Mouse (Mus musculus): ENCODE results near the gene Tenm4. TPM values are rescaled to one million over a fixed set of nuclear protein-coding genes. Genes with fewer than 3 reads are reported as not detected.

Tenm4 gene
- polyA plus RNA-seq, 1 experiment from 2014 or later: 49.7 TPM

DNA sequence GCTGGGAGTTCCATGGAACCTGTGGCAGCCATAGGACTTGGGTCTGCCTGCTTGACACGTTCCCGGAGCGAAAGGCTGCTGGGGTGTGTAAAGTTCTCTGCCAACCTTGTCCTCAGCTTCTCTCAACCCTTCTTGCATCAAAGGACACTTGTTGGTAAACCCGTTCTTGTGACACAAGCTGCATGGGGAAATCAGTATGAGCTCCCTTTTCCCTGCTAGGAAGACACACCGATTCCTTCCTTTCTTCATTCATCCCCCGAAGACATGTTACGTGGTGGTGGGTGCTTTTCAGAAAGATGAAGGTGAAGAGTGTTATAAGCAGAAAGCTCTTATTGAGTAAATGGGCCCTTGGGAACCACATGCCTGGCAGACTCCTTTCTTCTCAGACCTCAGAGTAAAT is 478.1 kb downstream of the Tenm4 start:
- no peak overlapping the region for H3K9ac ChIP-seq (replicated peaks)
- no peaks in the 10 kb centered on the region for H3K36me3 ChIP-seq
- H3K4me3 ChIP-seq (replicated peaks): no peak overlapping the region
- H3K27me3 ChIP-seq (replicated peaks): 0 out of 2 replicates have a peak, but pooled peaks cover 4% of the 10 kb centered on the region
- H3K27ac ChIP-seq (replicated peaks): no peak overlapping the region
- peaks cover 49% of the 10 kb centered on the region for H3K4me1 ChIP-seq
- H3K4me2 ChIP-seq: no peak overlapping the region
- 88% methylated on average over 7 of the region's 7 CpGs for WGBS
- H3K9me3 ChIP-seq (replicated peaks): no peaks in the 10 kb centered on the region
- no peak for ATAC-seq (ENCODE audit: low FRiP score)

DNA sequence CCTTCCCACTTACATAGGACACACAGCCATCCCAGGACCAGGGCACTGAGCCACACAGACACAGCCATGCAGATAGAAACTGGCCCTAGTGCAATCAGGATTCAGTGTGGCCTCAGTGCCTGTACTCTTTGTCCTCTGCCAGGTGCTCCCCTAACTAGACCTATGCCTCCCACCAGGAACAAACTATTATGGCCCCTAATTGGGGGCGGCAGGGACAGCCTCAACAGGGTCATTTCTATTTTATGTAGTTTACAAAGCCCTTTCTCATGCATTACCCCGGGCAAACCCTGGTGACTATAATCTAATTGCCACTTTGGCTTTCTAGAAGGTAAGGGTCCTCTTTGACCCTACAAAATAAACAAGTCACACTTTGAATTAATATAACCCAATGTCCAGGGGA is 479.4 kb downstream of the Tenm4 start:
- 13% methylated on average over 2 of the region's 2 CpGs for WGBS
- no peak for ATAC-seq (ENCODE audit: low FRiP score)
- Histone ChIP-seq H3K9ac (replicated peaks) (no peak overlapping the region), H3K27me3 (replicated peaks) (0 out of 2 replicates have a peak, but pooled peaks cover 4% of the 10 kb centered on the region), H3K9me3 (replicated peaks) (no peaks in the 10 kb centered on the region), H3K4me3 (replicated peaks) (no peak overlapping the region), H3K4me2 (no peak overlapping the region), H3K4me1 (peaks cover 46% of the 10 kb centered on the region), H3K27ac (replicated peaks) (no peak overlapping the region), H3K36me3 (no peaks in the 10 kb centered on the region)

DNA sequence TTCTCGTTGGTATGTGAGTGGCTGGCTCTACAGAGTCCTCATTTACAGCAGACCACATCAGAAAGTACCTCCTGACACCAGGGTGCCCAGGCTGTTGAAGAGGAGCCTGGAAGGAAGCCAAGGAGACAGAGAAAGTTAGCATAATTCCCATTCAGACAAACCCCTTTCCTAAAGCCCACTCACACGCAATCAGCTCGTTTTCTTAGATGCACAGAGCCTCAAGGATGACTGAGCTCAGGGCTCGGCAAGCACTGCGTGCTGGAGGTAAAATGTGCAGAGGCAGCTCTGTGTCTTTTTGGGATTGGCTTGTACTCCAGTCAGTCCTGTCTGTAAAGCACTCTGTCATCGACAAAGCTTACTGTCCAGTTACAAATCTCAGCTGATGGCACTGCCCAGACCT is 480.0 kb downstream of the Tenm4 start:
- WGBS: 15% methylated on average over 6 of the region's 6 CpGs
- no peaks in the 10 kb centered on the region for H3K27me3 ChIP-seq (replicated peaks)
- no peak overlapping the region for H3K27ac ChIP-seq (replicated peaks)
- no peak for ATAC-seq (ENCODE audit: low FRiP score)
- H3K4me1 ChIP-seq: peaks cover 46% of the 10 kb centered on the region
- no peak overlapping the region for H3K4me3 ChIP-seq (replicated peaks)
- no peaks in the 10 kb centered on the region for H3K9me3 ChIP-seq (replicated peaks)
- H3K36me3 ChIP-seq: no peaks in the 10 kb centered on the region
- H3K4me2 ChIP-seq: no peak overlapping the region
- no peak overlapping the region for H3K9ac ChIP-seq (replicated peaks)

DNA sequence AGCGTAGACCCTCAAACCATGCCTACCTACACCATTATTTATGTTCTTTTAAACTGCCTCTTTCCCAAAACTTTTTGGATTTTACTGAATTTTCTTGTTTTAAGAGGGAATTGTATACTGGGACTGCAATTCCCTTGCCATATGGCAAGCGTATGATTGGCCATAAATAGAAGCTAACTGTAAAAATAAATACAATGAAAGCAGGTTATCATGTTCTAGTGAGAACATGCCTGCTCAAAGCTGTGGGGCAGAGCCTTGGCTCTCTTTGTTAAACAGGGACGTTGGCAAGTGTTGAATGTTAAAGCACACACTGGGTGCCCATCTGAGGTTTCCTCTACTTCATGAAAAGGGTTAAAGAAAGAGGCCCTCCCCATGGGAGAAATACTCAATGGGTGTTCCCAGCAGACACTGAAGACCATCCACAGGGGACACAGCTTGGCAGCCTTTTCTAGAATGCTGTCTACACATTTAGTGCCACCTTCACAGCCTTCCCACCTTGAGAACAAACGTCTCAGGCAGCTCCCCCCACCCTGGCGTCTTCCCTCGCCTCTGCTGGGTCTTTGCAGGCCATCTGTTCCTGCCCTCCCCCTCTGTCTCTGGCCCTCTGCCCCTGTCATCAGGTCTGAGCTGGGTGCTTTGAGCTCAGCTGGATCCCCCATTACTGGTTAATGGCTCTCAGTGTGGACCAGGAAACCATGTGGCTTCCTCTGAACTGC is 480.7 kb downstream of the Tenm4 start:
- H3K9me3 ChIP-seq (replicated peaks): no peaks in the 10 kb centered on the region
- peaks cover 46% of the 10 kb centered on the region for H3K4me1 ChIP-seq
- no peak overlapping the region for H3K4me2 ChIP-seq
- no peaks in the 10 kb centered on the region for H3K27me3 ChIP-seq (replicated peaks)
- H3K27ac ChIP-seq (replicated peaks): no peak overlapping the region
- WGBS: 21% methylated on average over 6 of the region's 6 CpGs
- H3K36me3 ChIP-seq: no peaks in the 10 kb centered on the region
- peak; percentile 72; the same call in 1 of the 2 replicates for ATAC-seq (ENCODE audit: low FRiP score)
- no peak overlapping the region for H3K9ac ChIP-seq (replicated peaks)
- no peak overlapping the region for H3K4me3 ChIP-seq (replicated peaks)

DNA sequence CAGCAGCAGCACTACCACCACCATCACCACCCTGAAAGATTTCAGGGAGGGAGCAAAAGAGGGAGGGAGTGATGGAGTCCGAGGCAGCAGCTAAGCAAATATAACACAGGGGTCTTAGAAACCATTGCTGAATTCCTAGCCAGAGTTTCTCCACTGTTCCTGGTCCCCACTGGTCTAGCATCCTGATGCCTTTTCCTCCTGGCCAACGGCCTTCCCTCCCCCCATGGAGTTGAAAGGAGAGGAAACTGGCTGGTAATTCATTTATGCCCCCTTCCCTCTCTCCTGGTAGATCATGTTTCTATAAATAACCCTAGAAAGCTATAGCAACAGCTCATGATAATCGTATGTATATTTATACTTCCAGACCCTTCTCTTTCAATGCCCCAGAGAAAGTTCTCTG is 481.8 kb downstream of the Tenm4 start:
- 0 out of 2 replicates have a peak overlapping the region, but pooled peaks have one; percentile 18 for H3K27ac ChIP-seq (replicated peaks)
- WGBS: 17% methylated on average over 3 of the region's 3 CpGs

DNA sequence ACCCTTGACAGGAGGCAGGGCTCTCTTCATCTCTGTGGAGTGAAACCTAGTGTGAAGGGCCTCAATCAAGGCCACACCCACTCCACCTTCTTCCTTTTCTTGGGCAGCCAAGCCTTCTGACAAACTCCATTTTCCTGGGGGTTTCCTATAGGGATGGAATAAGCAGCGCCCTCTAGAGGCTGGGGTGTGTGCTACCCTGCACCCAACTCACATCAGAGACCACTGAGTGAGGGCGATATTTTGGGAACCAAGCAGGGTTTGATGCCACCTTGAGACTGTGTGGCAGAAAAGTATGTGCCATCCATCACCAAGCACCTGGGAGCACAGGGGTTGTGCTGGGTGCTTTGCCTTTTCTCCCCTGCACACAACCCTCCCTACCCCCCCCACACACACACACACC is 483.2 kb downstream of the Tenm4 start:
- Histone ChIP-seq H3K27ac (replicated peaks) (no peak overlapping the region), H3K9ac (replicated peaks) (no peak overlapping the region), H3K36me3 (no peaks in the 10 kb centered on the region), H3K4me2 (no peak overlapping the region), H3K4me3 (replicated peaks) (no peak overlapping the region), H3K9me3 (replicated peaks) (no peaks in the 10 kb centered on the region), H3K27me3 (replicated peaks) (no peaks in the 10 kb centered on the region), H3K4me1 (peaks cover 43% of the 10 kb centered on the region)
- no peak for ATAC-seq (ENCODE audit: low FRiP score)
- WGBS: 52% methylated on average over 2 of the region's 2 CpGs

More for the DNA sequence above, 481.8 kb downstream of the Tenm4 start:
- no peak overlapping the region for H3K4me3 ChIP-seq (replicated peaks)
- no peaks in the 10 kb centered on the region for H3K36me3 ChIP-seq
- no peaks in the 10 kb centered on the region for H3K27me3 ChIP-seq (replicated peaks)
- peaks cover 47% of the 10 kb centered on the region for H3K4me1 ChIP-seq
- 0 out of 2 replicates have a peak, but pooled peaks have one; percentile 3 for ATAC-seq (ENCODE audit: low FRiP score)
- no peak overlapping the region for H3K9ac ChIP-seq (replicated peaks)
- H3K4me2 ChIP-seq: no peak overlapping the region
- H3K9me3 ChIP-seq (replicated peaks): no peaks in the 10 kb centered on the region

DNA sequence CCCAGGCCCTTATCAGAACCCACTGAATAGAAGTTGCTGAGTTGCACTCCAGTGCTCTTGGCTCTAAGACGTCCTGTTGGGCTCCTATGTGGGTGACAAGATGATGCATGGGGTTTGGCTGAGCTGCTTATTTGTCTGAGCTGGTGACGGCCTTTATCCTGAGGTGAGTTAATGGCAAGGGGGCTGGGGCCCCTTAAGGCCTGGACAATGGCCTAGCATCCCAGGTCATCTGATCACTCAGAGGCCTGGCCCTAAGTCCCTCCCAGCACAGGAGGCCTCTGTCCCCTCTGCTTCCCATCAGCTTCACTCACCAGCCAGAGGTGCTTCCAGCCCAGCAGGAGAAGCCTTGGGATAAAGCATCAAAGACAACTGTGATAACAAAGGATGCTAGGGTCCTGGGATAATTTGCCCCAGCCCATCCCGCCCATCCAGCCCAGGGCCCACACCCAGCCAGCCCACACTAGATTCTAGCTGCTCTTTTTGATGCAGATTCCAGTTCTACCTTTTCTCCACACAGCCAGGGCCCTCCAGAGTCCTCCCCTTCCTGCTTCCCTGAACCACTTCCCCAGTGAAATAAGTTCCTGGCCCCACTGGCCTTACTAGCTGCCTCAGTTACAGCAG is 484.2 kb downstream of the Tenm4 start:
- Histone ChIP-seq H3K27me3 (replicated peaks) (no peaks in the 10 kb centered on the region), H3K36me3 (no peaks in the 10 kb centered on the region), H3K4me3 (replicated peaks) (no peak overlapping the region), H3K9ac (replicated peaks) (no peak overlapping the region), H3K9me3 (replicated peaks) (no peaks in the 10 kb centered on the region), H3K4me1 (peaks cover 42% of the 10 kb centered on the region), H3K27ac (replicated peaks) (no peak overlapping the region), H3K4me2 (no peak overlapping the region)
- 43% methylated on average over 3 of the region's 3 CpGs for WGBS
- ATAC-seq (ENCODE audit: low FRiP score): no peak

DNA sequence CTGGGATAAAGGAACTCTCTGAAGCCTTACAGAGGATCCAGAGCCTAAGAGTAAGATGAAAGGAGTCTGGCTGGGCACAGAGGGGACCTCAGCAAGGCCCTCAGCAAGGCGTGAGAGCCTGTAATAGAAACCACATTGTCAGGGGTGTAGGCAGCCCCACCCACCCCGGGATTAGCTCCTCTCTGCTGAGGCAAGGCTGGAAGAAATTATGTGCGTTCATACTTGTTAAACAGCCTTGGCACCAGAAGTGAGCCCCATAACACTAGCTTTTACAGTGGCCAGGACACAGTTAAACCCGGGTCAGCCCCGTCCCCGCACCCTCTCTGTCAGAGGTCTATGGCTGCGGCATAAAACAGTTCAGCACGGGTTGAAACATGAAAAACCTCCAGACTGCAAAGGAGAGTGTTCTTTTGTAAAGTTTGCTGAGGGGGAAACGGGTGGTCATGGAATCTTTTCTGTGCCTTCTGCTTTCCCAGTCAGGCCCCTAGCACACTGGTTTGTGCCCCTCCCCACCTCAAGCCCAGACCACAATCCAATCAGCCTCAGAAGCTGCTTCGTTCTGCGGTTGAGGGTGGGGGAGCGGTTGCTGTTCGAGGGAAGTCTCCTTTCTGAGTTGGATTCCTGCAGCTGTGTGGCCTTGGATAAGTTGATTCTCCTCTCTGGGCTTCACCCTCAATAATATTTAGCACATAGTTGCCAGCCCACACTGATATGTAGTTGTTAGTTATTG is 486.2 kb downstream of the Tenm4 start:
- H3K36me3 ChIP-seq: no peaks in the 10 kb centered on the region
- no peak overlapping the region for H3K4me3 ChIP-seq (replicated peaks)
- no peak overlapping the region for H3K9ac ChIP-seq (replicated peaks)
- WGBS: 12% methylated on average over 13 of the region's 13 CpGs
- H3K4me1 ChIP-seq: peaks cover 35% of the 10 kb centered on the region
- H3K9me3 ChIP-seq (replicated peaks): no peaks in the 10 kb centered on the region
- ATAC-seq (ENCODE audit: low FRiP score): no peak
- H3K27ac ChIP-seq (replicated peaks): no peak overlapping the region
- no peaks in the 10 kb centered on the region for H3K27me3 ChIP-seq (replicated peaks)
- H3K4me2 ChIP-seq: no peak overlapping the region; the same call in 1 of the 2 replicates

DNA sequence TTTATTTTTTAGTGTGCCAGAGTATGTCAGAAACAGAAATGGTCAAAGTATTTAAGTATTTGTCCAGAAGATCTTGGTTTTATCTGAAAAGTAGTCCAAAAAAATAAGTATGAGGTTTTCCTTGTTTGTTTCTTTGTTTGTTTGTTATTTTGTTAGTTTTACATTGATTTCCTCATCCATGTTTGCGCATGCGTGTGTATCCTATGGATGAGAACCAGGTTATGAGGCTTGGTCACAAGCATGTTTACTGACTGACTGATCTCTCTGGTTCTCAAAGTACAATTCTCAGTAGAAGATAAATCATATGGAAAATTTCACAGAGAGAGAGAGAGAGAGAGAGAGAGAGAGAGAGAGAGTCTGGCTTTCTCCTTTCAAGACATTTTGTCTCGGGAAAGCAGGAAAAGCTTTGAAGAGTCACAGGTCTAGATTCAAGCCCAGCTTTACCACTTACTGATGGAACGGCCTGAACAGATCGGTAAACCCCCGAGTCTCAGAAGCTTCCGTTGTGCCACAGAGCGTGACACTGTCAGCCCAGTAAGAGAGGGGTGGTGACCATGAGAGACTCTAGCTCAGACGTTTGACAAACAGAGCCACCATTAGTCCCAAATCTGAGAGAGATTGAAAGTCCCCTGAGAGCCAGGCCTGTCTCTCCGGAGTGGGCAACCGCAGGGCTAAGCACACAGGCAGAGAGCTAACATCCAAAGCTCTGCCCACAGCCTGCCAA is 487.0 kb downstream of the Tenm4 start:
- Histone ChIP-seq H3K36me3 (no peaks in the 10 kb centered on the region), H3K9ac (replicated peaks) (no peak overlapping the region), H3K27ac (replicated peaks) (no peak overlapping the region), H3K9me3 (replicated peaks) (no peaks in the 10 kb centered on the region), H3K4me3 (replicated peaks) (no peak overlapping the region), H3K4me2 (no peak overlapping the region), H3K4me1 (peaks cover 30% of the 10 kb centered on the region), H3K27me3 (replicated peaks) (no peaks in the 10 kb centered on the region)
- 70% methylated on average over 11 of the region's 11 CpGs for WGBS
- no peak for ATAC-seq (ENCODE audit: low FRiP score)

DNA sequence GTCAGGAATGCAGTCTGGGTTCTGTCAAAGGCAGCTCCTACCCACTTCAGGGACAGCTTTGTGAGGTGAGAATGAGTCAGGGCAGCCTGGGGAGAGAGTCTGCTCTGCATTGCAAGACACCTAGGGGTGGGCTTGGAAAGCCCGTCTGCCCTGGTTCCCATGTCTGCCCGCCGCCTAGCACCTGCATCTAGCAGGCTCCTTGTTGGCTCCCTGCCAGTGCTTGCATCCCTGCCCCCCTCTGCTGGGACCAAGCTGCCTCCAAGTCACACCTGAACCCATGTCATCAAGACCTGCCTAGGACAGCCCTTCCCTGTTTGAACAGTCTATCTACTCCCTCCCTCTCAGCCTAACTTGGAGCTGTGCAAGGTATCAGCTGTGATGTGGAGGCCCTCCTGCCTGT is 489.9 kb downstream of the Tenm4 start:
- Histone ChIP-seq H3K4me1 (peaks cover 26% of the 10 kb centered on the region), H3K27me3 (replicated peaks) (no peaks in the 10 kb centered on the region), H3K9ac (replicated peaks) (no peak overlapping the region), H3K9me3 (replicated peaks) (no peaks in the 10 kb centered on the region), H3K36me3 (no peaks in the 10 kb centered on the region), H3K27ac (replicated peaks) (no peak overlapping the region), H3K4me2 (no peak overlapping the region), H3K4me3 (replicated peaks) (no peak overlapping the region)
- WGBS: 63% methylated on average over 3 of the region's 3 CpGs
- 0 out of 2 replicates have a peak, but pooled peaks have one; percentile 11 for ATAC-seq (ENCODE audit: low FRiP score)

DNA sequence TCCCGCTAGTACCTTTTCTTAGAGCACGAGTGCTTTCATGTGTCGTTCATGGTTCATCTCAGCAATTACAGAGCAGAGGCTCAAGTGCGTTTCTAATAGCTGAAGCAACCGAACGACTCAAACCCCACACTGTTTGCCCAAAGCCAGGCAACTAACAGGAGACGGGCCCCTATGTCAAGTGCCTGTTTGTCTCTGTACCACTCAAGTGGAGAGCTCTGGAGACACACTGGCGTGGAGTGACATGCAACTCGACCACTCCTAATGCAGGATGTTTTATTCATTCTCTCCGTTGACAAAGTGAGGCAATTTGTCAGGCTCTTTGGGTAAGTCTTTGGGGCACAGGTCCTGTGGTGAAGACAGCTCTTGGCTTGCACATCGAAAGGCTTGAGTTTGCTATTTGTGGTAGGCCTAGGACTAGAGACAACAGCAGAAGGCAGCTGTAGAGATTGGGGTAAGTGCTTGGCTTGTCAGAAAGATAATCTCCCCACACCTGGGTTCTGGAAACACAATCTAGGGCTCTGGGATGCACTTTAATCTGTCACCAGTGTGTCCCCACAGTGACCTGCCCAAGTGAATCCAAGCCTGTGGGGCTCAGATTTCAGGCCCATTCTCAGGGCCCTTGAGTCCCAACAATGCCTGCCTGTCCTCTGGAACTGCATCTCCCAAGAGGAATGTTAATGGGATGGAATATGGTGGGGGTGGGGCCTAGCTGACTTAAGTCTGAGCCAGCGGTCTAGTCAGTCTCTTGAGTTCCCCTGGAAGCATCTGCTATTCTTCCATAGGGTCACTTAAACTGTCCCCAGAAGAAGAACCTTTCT is 490.5 kb downstream of the Tenm4 start:
- 38% methylated on average over 12 of the region's 12 CpGs for WGBS
- no peak for ATAC-seq (ENCODE audit: low FRiP score)
- no peaks in the 10 kb centered on the region for H3K36me3 ChIP-seq
- H3K4me3 ChIP-seq (replicated peaks): no peak overlapping the region
- no peak overlapping the region for H3K4me2 ChIP-seq
- peaks cover 29% of the 10 kb centered on the region for H3K4me1 ChIP-seq
- H3K27me3 ChIP-seq (replicated peaks): no peaks in the 10 kb centered on the region
- H3K9ac ChIP-seq (replicated peaks): no peak overlapping the region
- H3K27ac ChIP-seq (replicated peaks): no peak overlapping the region
- H3K9me3 ChIP-seq (replicated peaks): no peaks in the 10 kb centered on the region

All from neural tube, embryonic 15.5 days (tissue).